Mouse (Mus musculus) megakaryocyte, adult 5-6 weeks (primary cell): ENCODE data around the gene Plcl1. TPM values are rescaled to one million over a fixed set of nuclear protein-coding genes. Genes with fewer than 3 reads are reported as not detected.
A peak's percentile ranks its signal among the peaks of the same experiment; 100 is the strongest.

Experiments used
- ATAC-seq: 2 replicates; pipeline ENCODE4 v1.8.0; 2016; ENCODE audit warnings: mild to moderate bottlenecking, inconsistent platforms; ENCODE audit not compliant: poor library complexity, severe bottlenecking
- total RNA-seq, 2 experiments: library from RNA; stranded (forward) in 1 of 2; stranded (reverse) in 1 of 2; fragments of 153-499, 151-499 nt in 1 of 2; fragments of 221-1000, 200-1000 nt in 1 of 2; gene quantifications; 2 replicates each; pipeline versions ENCODE4 v1.2.3 to v1.2.4; 2015 to 2017

Plcl1 gene
- total RNA-seq, 2 experiments from 2014 or later, result 0.62 to 1.0 TPM

- peak; percentile 94 for ATAC-seq
Observed at GRCm38 (mm10) chr1:55766743-55767142, 361.0 kb downstream of the Plcl1 start.

GRCm38 (mm10) chr1:55770072-55770785, 364.5 kb downstream of the Plcl1 start:
- no peak for ATAC-seq

GRCm38 (mm10) chr1:55792817-55793216, 387.1 kb downstream of the Plcl1 start:
- ATAC-seq, result peak; percentile 90

Other genes with a start within 250 kb of the Plcl1 start
- gene Rftn2, start 179.1 kb upstream of the Plcl1 start, total RNA-seq (2015), result 0.73 and 2.2 TPM in 2 replicates
- gene Rftn2, start 179.1 kb upstream of the Plcl1 start, total RNA-seq (2017), result 1.7 and 2.5 TPM in 2 replicates
- 2.7 and 3.9 TPM in 2 replicates for gene Mars2, start 168.7 kb upstream of the Plcl1 start, total RNA-seq (2015)
- 3.7 and 4.1 TPM in 2 replicates for gene Mars2, start 168.7 kb upstream of the Plcl1 start, total RNA-seq (2017)
- 0.09 TPM in 1 of 2 replicates, not detected in the other for gene Boll, start 42.5 kb upstream of the Plcl1 start, total RNA-seq (2015)
- gene Boll, start 42.5 kb upstream of the Plcl1 start, total RNA-seq (2017), result not detected in 2 replicates